Mouse (Mus musculus) cerebellum, adult (tissue): ENCODE data around the gene Abhd12.
A peak's percentile ranks its signal among the peaks of the same experiment; 100 is the strongest.

Experiments used
- ATAC-seq: cut with Nextera tagmentation; 2 replicates; pipeline ENCODE4 v1.9.2; 2017; ENCODE audit warnings: mild to moderate bottlenecking, moderate library complexity, mixed read lengths; ENCODE audit not compliant: insufficient number of reproducible peaks, low FRiP score, low TSS enrichment

Abhd12 gene

DNA sequence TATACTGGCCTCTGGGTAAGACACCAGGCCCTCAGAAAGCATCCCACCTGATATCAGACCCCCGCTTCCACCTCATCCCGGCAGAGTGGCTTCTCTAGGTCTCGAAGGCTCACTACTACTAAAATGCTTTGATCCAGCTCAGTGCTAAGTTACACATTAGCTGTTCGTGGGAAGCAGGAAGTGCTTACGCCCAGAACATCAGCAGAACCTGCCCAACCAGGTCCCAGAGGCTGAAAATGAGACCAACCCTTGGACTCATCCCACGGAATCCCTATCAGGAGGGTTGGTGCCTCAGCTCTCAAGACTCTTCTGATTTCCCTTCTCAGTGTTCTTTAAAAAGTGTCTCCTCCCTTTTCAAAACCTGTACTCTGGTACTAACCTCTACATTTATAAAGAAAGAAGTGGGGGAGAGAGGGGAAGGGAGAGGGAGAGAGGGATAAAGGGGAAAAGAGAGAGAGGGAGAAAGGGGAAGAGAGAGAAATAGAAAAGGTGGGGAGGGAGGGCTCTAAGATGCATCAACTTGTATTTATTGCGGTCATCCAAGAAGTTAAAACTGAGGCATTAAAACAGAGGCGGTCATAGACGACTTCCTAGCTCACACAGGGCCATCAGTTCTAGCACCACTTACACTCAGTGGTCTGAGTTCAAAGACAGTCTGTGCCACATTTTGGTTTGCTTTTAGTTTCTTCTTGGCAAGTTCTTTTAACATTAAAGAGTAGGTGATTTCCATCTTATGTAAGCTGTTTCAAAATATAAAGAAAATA is 45.6 kb downstream of the Abhd12 start:
- ATAC-seq, result no peak

DNA sequence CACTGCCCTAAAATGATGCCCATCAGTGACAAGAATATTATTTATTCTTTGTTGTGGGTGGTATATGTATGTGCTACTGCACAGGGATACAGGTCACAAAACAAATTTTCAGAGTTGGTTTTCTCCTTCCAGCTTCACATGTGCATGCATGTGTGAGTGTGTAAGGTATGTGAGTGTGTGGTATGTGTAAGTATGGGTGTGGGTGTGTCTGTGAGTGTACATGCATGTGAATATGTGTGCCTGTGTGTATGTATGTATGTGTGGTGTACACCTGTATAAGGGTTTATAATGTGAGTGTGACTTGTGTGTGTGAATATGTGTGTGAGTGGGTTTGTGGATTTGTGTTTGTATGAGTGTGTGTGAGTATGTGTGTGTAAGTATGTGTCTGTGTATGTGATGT is 49.4 kb downstream of the Abhd12 start:
- ATAC-seq, result no peak

DNA sequence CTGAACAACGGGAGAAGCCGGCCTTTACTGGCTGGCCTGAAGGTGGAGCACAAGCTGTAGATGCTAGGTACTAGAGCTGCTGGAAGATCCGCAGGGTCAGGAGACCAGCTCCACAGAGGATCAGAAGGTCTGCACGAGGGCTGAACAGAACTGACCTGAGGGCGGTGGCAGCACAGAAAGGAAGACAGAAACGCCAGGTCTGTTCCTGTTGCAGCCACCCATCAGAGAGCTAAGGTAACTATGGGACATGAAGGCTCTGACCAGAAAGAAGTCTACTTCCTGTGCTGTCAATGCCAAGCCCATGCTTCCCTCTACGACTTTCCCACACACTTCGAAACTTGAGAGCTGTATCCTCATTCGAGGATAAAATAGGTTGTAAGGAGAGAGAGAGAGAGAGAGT is 53.3 kb downstream of the Abhd12 start:
- ATAC-seq, result no peak

DNA sequence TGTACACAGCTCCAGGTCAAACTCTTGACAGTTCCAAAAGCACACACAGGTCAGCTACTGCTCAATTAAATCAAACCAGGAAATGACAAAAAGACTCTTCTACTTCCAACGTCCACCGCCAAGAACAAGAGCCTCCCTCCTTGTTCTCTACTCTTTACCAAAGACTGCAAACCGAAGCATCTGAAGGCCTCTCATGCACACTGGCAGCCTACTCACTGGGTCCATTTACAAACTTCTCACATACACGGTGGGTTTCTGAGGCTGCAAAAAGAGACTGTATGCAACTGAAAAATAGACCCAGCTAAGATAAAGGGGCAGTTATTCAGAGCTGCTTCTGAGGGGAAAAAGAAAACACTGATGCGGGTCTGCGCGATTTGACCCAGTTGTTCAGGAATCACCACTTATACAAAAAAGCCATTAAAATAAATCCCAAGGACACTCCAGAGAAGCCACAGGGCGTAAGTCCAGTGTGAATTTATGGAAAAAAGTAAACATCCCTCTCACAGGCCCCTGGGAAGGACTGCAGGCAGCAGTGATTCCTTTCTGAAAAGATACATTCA is 57.0 kb downstream of the Abhd12 start:
- ATAC-seq, result no peak

DNA sequence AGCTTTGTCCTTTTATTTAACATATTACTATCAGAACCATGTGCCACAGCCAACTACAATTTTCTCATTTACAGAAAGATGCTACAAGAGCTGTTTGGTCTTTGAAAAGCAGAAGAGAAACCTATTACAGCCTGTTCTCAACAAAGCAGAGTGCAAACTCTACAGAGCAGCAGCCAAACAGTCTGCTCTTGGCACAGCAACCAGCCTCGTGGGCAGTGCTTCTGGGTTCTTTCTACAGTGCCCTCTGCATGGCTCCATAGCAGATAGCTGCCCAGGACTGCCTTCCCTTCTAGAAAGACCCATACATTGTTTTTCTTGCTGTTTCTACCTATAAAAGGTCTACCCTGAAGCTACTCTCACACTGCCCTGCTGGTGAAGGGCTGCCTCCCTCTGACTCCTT is 59.7 kb downstream of the Abhd12 start:
- no peak for ATAC-seq

DNA sequence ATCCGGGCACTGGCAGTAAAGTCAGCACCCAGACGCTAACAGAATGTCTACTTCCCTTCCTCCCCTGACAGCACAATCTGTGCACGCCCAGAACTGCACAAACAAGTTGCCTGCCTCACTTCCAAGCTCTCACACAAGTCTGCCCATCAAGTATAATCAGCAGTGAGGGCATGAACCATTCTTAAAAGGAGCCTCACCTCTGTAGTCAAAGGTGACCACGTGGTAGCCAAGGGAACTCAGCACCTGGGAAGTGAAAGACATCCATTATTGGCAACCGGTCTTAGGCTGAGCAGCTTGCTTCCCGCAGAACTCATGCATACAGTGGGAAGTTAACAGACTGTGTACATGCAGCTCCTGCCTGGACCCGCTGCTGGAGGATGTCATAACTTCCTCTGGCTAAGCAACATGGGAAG is 62.5 kb downstream of the Abhd12 start:
- no peak for ATAC-seq

DNA sequence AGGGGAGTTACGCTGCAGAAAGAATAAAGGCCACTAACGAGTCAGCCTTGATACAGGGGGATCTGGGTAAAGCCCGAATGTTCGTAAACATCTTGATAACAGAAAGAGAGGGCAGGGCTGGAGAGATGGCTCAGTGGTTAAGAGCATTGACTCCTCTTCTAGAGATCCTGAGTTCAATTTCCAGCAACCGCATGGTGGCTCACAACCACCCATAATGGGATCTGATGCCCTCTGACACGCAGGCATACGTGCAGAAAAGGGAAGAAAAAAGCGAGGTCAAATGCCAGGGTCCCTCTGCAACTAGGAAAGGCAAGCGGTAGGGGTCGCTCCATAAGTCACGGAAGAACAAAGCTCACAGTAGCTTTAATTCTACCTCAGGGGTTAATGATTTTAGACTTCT is 63.4 kb downstream of the Abhd12 start:
- no peak for ATAC-seq

DNA sequence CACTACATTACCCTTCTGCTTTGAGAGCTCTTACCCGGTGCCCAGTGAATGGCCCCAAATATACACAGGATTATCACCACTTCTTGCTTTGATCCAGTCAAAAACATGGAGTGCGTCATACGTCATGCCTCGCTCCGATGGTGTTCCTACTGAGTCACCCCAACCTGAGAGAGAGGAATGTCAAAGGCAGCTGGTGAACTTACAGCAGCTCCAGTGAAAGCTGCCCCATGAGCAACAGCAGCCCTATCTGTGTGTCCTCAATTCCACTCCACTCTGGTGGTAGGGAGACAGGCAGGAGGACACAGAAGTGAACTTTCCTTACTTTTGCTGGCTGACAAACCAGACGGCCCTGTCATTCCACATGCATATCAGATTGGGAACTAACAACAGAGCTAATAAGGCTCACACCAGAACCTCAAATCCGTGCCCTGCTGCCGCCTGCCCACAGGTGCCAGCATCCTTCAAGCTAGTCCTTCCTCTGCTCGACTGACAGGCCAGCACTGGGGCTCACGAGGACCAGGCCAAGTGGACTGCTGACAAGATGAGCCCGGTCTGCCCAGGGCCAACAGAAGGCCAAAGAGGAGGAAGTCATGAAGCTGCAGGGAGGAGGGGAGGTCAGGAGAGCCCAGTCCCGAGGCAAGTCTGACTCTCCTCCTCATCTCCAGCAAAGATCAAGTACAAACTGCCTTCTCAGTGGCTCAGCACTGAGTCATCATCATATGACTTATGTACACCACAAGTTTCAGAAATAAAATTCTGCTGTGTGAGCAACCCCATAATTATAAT is 64.7 kb downstream of the Abhd12 start:
- 0 out of 2 replicates have a peak, but pooled peaks have one; percentile 36 for ATAC-seq

DNA sequence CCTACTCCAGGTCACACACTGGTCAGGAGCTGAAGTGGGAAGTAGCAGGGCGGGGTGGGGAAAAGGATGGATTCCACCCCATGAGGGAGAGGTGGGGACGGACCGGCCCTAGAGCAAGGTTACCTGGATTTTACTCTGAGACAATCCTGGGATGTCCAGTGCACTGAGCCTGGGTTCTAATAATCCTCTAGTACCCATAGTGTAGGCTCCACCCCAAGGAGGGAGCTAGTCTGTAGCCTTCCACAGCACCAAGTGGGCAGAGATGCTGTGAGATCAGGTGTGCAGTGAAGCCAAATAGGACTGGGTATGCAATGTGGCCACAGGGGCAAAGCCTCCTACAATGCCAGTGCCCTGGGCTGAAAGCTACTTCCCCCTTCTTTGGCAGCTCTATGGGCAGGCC is 66.8 kb downstream of the Abhd12 start:
- no peak for ATAC-seq

DNA sequence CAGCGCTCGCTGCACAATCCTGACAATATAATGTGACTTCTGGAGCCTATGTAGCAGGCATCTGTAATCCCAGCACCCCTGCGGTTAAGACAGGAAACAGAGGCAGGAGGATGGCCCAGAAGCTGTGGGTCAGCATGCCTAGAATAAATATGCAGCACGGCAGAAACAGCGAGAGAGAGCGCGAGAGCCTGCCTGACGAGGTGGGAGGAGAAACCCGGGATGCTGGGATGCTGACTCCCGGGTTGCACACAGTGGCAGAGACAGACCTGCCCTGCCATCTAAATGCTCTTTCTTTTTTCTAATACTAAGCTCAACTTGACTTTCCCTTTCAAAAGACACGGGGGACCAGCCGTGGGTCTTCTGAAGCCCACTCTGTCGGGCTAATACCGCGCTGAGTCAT is 67.6 kb downstream of the Abhd12 start:
- ATAC-seq, result no peak

DNA sequence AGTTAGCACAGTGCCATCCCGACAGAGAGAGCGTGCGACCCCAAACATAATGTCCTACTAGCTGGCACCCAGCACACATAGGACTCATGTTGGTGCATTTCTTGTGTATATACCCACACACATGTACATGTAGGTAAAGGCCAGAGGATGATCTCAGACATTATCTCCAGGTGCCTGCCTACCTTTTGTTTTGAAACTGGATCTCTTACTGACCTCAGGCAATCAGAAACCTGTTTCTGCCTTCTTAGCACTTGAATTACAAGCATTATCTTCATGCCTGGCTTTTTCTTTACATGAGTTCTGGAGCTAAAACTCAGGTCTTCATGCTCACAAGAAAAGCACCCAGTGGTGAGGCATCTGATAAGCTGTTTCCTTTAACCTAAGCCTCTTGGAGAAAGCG is 68.6 kb downstream of the Abhd12 start:
- no peak for ATAC-seq

DNA sequence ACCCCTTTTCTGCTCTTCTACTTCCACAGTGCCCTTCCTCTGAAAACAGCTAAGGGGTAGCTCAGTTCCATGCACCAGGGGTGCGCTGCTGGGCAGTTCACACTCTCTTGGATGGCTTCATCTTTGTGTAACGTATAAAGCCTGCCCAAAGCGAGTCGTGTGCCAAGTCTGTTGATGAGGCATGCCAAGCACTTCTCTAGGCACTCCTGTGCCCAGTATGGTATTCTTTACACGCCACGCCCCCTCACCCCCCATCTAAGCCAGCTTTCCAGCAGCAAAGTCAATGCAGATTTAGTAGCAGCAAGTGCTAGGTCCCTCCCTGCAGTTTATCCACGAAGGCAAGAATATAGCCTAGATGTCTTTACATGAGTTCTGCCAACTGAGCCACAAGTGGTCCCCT is 69.9 kb downstream of the Abhd12 start:
- ATAC-seq, result no peak

DNA sequence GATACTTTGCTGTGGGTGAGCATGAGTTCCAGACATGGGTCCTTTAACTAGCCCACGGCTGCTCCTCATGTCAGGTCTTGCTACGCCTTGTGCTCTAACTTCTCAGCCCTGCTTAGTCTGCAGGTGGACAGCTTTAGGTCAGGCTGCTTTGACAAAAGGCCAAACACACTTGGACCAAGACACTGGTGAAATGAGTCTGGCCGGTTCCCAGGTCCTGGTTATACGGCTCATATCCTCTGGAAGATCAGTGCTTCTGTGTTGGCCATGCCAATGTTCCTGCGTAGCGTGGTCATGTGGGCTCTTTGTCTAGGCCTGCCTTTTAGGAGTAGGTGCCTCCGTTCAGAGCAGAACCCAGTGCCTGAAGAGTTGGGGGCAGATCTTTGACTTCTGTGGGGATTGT is 72.5 kb downstream of the Abhd12 start:
- peak; percentile 60 for ATAC-seq

DNA sequence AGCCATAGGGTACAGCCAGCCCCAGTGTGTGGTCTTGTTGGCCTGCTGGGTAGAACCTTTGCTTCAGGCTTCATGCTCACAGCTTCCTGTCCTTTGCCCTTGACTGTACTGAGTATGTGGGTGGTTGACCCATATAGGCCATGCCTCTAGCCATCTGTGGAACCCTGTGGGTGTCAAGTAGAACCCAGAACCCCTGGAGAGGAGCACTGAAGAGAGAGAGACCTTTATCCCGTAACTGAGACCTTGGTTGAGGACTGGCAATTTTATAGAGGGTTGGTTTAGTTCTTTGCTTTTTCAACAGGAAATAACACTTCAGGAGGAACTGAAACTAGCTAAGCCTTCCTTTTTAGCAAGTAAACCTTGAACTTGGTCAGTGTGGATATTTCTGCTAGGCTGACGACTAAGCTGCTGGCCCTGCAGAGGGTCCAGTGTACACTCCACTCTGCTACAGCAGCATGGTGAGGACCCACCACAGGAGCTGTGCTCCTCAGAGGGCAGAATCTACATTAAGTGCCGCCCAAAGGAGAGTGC is 73.6 kb downstream of the Abhd12 start:
- ATAC-seq, result no peak

DNA sequence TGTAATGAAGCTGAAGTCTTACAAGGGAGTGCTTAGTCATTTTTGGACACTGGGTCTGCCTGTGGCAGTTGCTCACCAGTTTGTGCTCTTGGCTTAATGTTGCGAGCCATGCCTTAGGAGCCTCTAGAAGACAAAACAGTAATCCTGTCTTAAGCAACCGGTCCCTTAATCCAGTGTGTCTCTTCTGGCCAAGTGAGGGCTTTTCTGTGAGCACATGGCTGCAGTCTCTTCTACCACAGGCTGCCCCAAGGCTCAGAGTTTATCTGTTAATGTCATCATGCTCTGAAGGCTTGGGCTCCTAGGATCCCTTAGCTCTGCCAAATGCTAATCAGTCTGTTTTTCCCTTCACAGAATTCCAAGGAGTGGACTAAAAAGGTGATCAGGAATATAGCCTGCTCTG is 74.5 kb downstream of the Abhd12 start:
- no peak for ATAC-seq

DNA sequence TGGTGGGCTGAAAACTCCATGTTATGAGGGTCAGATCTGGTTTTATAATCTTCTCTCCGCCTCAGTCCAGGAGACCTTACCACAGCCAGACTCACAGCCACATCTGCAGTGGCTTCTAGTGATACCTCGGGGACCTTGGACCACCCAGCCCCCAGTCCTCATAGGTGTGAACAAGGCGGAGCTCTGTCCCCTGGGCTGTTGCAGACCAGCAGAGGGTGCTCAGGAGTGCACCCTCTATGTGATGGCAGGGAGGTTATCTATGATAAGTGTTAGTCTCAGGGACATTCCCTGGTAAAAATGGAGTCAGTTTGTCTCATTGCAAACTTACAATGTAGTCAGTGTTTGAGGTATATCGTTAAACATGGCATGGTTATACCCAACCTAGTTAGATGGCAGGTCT is 75.9 kb downstream of the Abhd12 start:
- ATAC-seq, result no peak

DNA sequence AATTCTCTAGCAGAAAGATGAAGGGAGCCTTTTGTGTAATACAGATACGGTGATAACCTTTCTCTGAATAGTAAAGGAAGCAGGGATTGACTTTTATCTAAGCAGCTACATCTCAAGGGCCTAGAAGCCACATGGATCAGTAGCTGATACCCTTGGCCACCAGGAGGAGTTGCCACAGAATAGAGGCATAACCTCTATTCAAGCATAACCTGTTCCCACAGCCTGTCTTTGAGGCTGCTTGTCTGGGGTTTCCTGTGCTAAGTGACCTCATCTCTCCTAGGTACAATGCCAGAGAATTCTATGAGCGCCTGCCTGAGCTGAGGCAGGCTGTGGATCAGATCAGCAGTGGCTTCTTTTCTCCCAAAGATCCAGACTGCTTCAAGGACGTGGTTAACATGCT is 76.4 kb downstream of the Abhd12 start:
- no peak for ATAC-seq

DNA sequence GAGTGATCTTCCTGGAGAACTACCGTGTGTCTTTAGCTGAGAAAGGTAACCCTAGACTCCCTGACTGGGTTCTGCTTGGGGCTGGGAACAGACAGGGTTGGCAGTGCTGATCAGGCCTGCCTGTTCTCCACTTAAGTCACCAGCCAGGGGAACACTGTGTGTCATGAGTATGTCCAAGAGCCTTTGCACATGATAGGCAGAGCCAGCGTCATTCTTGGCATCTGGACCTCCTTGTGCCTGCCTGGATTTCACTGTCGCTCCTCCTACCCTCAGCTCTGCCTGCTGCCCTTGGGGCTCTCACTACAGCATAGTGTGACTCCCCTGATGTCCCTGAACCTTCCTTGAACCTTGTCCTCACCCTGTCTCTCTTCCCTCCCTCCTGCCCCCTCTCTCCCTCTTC is 78.1 kb downstream of the Abhd12 start:
- ATAC-seq, result no peak

DNA sequence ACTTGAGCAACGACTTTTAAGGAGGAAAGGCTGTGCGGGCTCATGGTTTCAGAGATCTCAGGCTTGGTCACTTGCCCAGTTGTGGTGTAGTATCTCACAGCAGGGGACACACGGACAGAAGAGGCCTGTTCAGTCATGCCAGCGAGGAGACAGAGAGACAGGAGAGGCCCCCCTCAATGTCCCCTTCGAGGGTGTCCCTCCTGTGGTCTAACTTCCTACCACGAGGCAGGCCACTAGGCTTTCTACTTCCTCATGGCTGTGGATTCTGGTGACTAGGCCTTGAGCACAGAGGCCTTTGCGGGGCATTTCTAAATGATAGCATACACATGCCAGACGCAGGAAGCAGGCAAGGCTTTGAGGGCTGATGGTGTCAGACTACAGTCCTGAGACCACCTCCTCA is 81.6 kb downstream of the Abhd12 start:
- no peak for ATAC-seq

DNA sequence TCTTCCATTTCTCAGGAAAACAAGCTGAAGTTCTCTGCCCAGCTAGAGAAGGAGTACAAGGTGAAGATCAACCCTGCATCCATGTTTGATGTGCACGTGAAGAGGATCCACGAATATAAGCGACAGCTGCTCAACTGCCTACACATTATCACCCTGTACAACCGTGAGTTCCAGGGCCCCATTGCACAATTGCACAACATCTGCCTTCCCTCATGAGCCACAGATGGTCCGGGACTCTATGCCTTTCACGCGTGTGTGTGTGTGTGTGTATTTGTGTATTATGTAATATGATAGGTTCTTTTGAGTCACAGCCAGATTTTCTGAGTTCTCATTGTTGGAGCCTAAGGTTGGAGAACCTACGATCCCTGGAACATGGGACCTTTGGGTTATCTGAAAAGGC is 83.8 kb downstream of the Abhd12 start:
- ATAC-seq, result no peak

DNA sequence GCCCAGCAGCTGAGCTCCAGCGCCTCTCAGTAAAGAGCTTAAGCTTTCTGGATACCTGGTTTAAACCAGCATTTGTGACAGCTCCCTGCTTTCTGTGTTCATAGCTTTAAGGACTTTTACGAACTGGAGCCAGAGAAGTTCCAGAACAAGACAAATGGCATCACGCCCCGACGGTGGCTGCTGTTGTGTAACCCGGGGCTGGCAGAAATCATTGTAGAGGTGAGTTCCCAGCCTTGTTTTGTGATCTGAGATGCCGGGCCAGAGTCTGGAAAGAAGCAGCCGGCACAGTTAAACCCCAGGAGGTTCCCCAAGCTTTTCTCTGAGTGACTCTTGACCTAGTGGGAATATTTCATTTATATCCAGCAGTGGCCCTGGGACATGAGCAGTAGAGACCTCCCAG is 85.8 kb downstream of the Abhd12 start:
- no peak for ATAC-seq
